Mouse (Mus musculus) hindbrain, postnatal 0 days (tissue): ENCODE measurements around the gene Ceacam12. TPM values are rescaled to one million over a fixed set of nuclear protein-coding genes. Genes with fewer than 3 reads are reported as not detected.
"Not testable (repeated sequence)": the region's sequence is repeated elsewhere in the genome, so short reads cannot be mapped to it uniquely, and the experiment has no call there.

Experiments used
- ATAC-seq: fragments of 200-750 bp; cut with Nextera tagmentation; 2 replicates; pipeline ENCODE4 v1.8.0; 2017; ENCODE audit warnings: mild to moderate bottlenecking, moderate TSS enrichment, moderate library complexity
- DNase-seq: peaks from one replicate; pipeline ENCODE4 v3.0.0-alpha.2; 2015; ENCODE audit warnings: low spot score
- H3K27ac ChIP-seq: fragments of 300-500 bp; sonication (generic); 2 replicates; pipeline ENCODE4 v1.5.1; 2014; ENCODE audit warnings: mild to moderate bottlenecking
- H3K27me3 ChIP-seq: fragments of 300-500 bp; sonication (generic); 2 replicates; pipeline ENCODE4 v1.6.1; 2014; ENCODE audit warnings: low read length, mixed read lengths; ENCODE audit not compliant: insufficient read depth
- H3K36me3 ChIP-seq: fragments of 300-500 bp; sonication (generic); 2 replicates; pipeline ENCODE4 v1.6.1; 2014; ENCODE audit warnings: low read length, mixed read lengths; ENCODE audit not compliant: insufficient read depth
- H3K4me1 ChIP-seq: fragments of 300-500 bp; sonication (generic); 2 replicates; pipeline ENCODE4 v1.6.1; 2014; ENCODE audit warnings: antibody characterized with exemption, low read length, mixed read lengths; ENCODE audit not compliant: insufficient read depth
- H3K4me2 ChIP-seq: fragments of 300-500 bp; sonication (generic); 2 replicates; pipeline ENCODE4 v1.6.1; 2014; ENCODE audit warnings: low read depth, mild to moderate bottlenecking, low read length, moderate library complexity, mixed read lengths
- H3K4me3 ChIP-seq: fragments of 300-500 bp; sonication (generic); 2 replicates; pipeline ENCODE4 v1.5.1; 2014; ENCODE audit warnings: low read length
- H3K9ac ChIP-seq: fragments of 300-500 bp; sonication (generic); replicated peaks from 2 replicates; pipeline ENCODE4 v1.6.1; 2014; ENCODE audit warnings: mild to moderate bottlenecking, low read length, moderate library complexity, mixed read lengths
- H3K9me3 ChIP-seq: fragments of 300-500 bp; sonication (generic); 2 replicates; pipeline ENCODE4 v1.6.1; 2016; ENCODE audit warnings: low read length, mixed read lengths
- CTCF ChIP-seq: IDR thresholded peaks from 2 replicates; pipeline ENCODE4 v1.5.1; 2016; ENCODE audit warnings: antibody characterized with exemption, control low read depth, low read depth
- WGBS: fragments of 180-500 bp; shearing (Covaris S2); extraction: QIAGEN DNeasy Blood & Tissue Kit; methylation state at CpG from one replicate; pipeline ENCODE4 v1.1.7; 2014; 5-methylcytosine and 5-hydroxymethylcytosine counted together
- microRNA-seq, 2 experiments: library from miRNA; unstranded; fragments of <30 nt; microRNA quantifications; one replicate each; pipeline ENCODE4; 2016
- polyA plus RNA-seq: library from polyadenylated mRNA; unstranded; fragments of >200 nt; fragmentation: Nextera tagmentation; extraction: Ambion mirVana; gene quantifications from 2 replicates; pipeline ENCODE4 v1.2.1, GENCODE M21; 2015
- total RNA-seq: library from RNA; depleted of rRNA; stranded (reverse); fragments of >200 nt; gene quantifications from 2 replicates; pipeline ENCODE4 v1.2.3, GENCODE M21; 2014; rRNA removed

The Ceacam12 gene
- total RNA-seq (not detected in 2 replicates), polyA plus RNA-seq (not detected in 2 replicates)

DNA sequence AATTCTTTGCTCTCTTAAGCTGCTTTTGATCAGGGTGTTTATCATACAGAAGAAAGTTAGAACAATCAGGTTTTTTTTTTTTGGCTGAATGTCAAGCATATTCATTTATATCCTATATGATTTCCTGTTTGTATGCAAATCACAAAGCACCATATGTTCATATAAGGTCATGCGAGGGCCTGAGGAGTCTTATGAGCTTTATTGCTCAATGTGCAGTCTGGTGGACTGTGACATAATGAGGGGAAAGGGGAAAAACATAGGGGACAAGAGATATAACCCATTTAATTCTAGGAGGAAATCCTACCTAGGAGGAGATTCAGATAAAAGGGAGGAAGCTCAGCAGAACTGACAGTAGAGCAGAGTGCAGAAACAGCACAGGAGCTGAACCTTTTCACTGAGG is at the start of gene Ceacam12:
Gene Ceacam12, plus strand, starts transcription at position 301 of the 400 bp plus-strand sequence.
- H3K4me3 ChIP-seq, result no peak within 1 kb of the TSS
- DNase-seq (no peak), ATAC-seq (no peak)
- no peaks in the 10 kb centered on the region for H3K4me1 ChIP-seq
- no peaks in the 10 kb centered on the region for H3K36me3 ChIP-seq
- no peak within 1 kb of the TSS for H3K4me2 ChIP-seq
- peaks cover 47% of the 10 kb centered on the region for H3K9me3 ChIP-seq
- H3K27ac ChIP-seq, result no peak within 1 kb of the TSS
- H3K27me3 ChIP-seq, result no peaks in the 10 kb centered on the region
- 83% methylated on average over 1 of the region's 1 CpGs for WGBS
- TF ChIP-seq CTCF, result no peak
- H3K9ac ChIP-seq, result no peak within 1 kb of the TSS

- DNase-seq, H3K9ac ChIP-seq, H3K4me2 ChIP-seq, ATAC-seq, H3K4me3 ChIP-seq, H3K27ac ChIP-seq, H3K36me3 ChIP-seq, H3K4me1 ChIP-seq, H3K27me3 ChIP-seq: not testable (repeated sequence)
- peaks cover 48% of the 10 kb centered on the region for H3K9me3 ChIP-seq
- 70% methylated on average over 1 of the region's 1 CpGs for WGBS
Observed at GRCm38 (mm10) chr7:18073821-18074220, 8.1 kb downstream of the Ceacam12 start.

DNA sequence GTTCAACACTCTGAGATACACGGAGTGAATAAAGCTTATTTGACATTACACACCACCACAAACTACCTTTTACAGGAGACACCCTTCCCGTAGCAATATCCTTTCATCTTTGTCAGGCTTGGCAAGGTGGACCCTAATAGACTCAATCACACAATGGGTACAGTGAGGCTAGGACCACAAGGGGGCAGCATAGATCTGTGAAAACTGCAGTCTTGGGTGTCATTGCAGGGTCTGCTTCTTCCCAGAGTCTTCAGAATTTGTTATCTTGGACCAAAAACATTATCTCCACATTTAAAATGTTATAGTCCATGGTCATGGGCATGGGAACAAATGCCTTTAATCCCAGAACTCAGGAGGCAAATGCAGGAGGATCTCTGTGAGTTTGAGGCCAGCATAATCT is 35.1 kb downstream of the Ceacam12 start:
- Histone ChIP-seq H3K4me3 (no peak overlapping the region), H3K4me1 (no peaks in the 10 kb centered on the region), H3K27me3 (no peaks in the 10 kb centered on the region), H3K9ac (no peak overlapping the region), H3K36me3 (no peaks in the 10 kb centered on the region), H3K9me3 (peaks cover 35% of the 10 kb centered on the region), H3K4me2 (no peak overlapping the region), H3K27ac (no peak overlapping the region)
- no peak for TF ChIP-seq CTCF
- DNase-seq (no peak), ATAC-seq (no peak)
- WGBS, result 43% methylated on average over 2 of the region's 2 CpGs

Small RNAs within 50 kb of the gene (microRNA-seq; reads per million reads assigned to microRNA genes)
- gene Gm22414, result 0 reads per million in 2 experiments

Other genes starting within 250 kb of the Ceacam12 start
- gene Gm5155, start 194.2 kb upstream of the Ceacam12 start, total RNA-seq, result not detected in 2 replicates
- not detected in 2 replicates for gene Gm5155, start 194.2 kb upstream of the Ceacam12 start, polyA plus RNA-seq
- gene Ceacam11, start 93.8 kb upstream of the Ceacam12 start, total RNA-seq, result not detected in 2 replicates
- not detected in 2 replicates for gene Ceacam11, start 93.8 kb upstream of the Ceacam12 start, polyA plus RNA-seq
- gene Ceacam13, start 56.0 kb upstream of the Ceacam12 start, total RNA-seq, result not detected in 2 replicates
- gene Ceacam13, start 56.0 kb upstream of the Ceacam12 start, polyA plus RNA-seq, result not detected in 2 replicates
- gene Igfl3, start 110.6 kb downstream of the Ceacam12 start, total RNA-seq, result not detected in 2 replicates
- gene Igfl3, start 110.6 kb downstream of the Ceacam12 start, polyA plus RNA-seq, result not detected in 2 replicates
- not detected in 2 replicates for gene Mill1, start 179.4 kb downstream of the Ceacam12 start, total RNA-seq
- gene Mill1, start 179.4 kb downstream of the Ceacam12 start, polyA plus RNA-seq, result not detected in 2 replicates